Mouse (Mus musculus) heart, adult 11 months (tissue): ENCODE data around the gene Dcaf10.
"Not testable (repeated sequence)": the region's sequence is repeated elsewhere in the genome, so short reads cannot be mapped to it uniquely, and the experiment has no call there.

Experiments used
- DNase-seq: peaks from one replicate; pipeline ENCODE4 v3.0.0; 2022

The Dcaf10 gene

DNA sequence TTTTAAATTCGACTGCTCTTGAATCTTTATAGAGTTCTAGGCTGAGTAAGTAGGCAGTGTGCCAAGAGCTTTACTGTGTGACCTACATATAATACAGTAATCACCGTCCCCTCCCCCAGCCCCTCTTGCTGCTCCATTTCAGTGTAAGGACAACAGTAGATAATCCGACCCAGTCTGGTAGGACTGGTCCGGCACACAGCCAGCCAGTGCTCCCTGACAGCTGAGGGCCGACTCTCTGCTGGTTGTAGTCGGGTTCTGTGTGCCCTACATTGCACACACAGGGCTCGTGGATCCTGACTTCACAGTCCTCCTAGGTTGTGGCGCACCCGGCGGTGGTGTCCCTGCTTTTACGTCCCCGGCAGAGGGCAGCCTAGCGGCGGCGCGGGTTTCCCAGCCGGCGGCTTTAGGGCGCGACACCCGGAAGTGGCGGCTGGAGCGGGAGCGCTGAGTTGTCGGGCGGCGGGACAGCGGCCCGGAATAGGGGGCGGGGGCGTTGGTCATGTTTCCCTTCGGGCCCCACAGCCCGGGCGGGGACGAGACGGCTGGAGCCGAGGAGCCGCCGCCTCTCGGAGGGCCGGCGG is at the start of gene Dcaf10:
Dcaf10 (plus strand) TSS at position 433 of the 581 bp plus-strand sequence.
- peak; percentile 99 for DNase-seq

GRCm38 (mm10) chr4:45296662-45297564 is 45.0 kb upstream of the Dcaf10 start, which contains the start of gene Trmt10b:
TSS of gene Trmt10b (plus strand) at chr4:45297127.
- peak; percentile 97 for DNase-seq

GRCm38 (mm10) chr4:45305536-45305935 is 36.4 kb upstream of the Dcaf10 start:
- DNase-seq, result peak; percentile 70

GRCm38 (mm10) chr4:45308046-45308445 is 33.9 kb upstream of the Dcaf10 start:
- no peak for DNase-seq

DNA sequence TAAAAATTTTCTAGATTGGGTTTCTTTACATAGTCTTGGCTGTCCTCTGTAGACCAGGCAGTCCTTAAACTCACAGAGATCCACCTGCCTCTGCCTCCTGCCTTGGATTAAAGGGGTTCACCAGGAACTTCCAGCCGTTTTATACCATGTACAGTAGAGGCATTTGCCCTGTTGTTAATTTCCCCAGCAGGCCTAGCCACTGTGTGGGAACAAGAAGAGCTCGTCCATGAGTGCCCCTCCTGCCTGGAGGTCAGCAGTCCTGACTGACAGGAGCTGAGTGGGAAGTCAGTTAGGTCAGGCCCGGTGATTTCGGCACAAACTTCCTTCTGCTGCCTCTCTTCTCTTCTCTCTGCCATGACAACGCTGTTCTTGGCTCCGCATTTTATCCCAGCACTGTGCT is 33.3 kb upstream of the Dcaf10 start:
- DNase-seq, result peak; percentile 50

- DNase-seq, result peak; percentile 76
Observed at GRCm38 (mm10) chr4:45311056-45311455, 30.8 kb upstream of the Dcaf10 start.

- peak; percentile 99 for DNase-seq
Observed at GRCm38 (mm10) chr4:45320159-45320816, 21.6 kb upstream of the Dcaf10 start.

DNA sequence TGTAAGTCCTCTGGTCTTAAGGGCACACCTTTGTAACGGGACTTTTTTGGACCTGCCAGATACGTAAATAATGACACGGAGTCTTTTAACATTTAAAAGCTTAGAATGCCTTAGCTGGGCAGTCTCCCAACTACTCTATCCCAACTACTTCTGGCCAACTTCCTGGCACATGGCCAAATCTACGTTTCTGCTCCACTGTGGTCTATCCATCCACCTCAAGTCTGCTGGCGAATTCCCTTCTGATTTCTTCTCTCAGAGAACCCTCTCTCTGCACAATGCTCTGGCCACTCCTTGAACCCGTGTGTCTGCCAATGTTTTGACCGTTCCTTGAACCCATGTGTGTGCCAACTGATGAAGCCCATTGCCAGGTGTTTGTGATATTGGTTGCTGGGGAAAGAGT is 10.8 kb upstream of the Dcaf10 start:
- no peak for DNase-seq

GRCm38 (mm10) chr4:45332466-45332865 is 9.4 kb upstream of the Dcaf10 start:
- DNase-seq, result no peak

- peak; percentile 89 for DNase-seq
Observed at GRCm38 (mm10) chr4:45341226-45341625, 675 bp upstream of the Dcaf10 start.

DNA sequence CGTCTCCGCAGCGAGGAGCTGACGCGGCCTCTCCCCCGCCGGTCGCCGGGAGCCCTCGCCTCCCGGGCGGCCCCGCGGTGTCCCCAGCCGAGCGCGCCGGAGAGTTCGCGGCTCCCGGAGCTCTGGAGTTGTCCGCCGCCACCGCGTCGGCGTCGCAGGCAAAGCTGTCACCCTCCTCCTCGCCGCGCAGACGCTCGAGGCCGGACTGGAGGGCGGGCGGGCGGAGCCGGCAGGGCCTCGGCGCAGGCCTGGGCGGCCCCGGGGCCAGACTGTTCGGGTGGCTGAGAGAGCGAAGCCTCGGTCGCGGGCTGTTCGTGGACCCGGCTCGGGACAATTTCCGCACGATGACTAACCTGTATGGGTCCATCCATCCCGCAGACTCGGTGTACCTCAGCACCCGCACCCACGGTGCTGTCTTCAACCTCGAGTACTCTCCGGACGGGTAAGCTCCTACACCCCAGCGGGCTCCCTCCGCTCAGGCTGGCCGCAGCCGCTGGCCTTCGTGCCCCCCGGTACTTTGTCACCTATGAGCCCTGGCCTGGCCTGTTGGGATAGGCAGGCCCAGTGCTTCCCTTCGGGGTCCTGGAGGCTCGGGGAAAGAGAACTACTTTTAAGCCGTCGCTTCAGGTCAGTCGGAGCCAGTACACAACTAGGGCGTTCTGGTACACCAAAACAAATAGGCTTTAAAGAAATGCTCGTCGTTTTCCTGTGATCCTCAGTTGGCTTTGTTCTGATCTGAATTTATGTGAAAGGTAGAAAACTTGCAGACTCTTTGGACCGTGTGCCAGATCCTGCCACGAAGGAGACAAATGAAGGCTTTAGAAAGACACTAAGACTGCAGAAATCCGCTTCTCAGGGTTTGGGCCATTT is 620 bp downstream of the Dcaf10 start, which contains the start of gene Exosc3:
Exosc3 (minus strand) TSS at position 447 of the 870 bp plus-strand sequence.
- DNase-seq, result no peak

- DNase-seq, result no peak
Observed at GRCm38 (mm10) chr4:45356653-45357052, 14.8 kb downstream of the Dcaf10 start.

- no peak for DNase-seq
Observed at GRCm38 (mm10) chr4:45371261-45371660, 29.4 kb downstream of the Dcaf10 start.

DNA sequence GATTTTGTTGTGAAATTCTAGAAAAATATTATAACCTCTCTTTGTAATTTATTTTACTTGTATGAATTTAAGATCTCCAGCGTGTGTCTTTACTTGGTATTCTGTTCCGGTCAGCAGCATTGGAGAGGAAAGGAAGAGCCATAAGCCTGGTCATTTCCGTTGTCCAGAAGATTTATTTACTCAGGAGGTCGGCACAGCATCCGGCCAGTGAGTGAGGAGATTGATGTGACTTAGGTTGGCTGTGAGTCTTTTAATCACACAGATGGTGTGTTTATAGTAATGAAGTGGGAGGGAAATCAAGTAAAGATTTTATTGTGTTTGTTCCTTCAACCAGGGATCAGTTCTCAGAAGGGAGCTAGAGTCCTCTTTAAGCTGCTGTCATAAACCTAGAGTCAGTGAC is 33.0 kb downstream of the Dcaf10 start:
- DNase-seq, result no peak

DNA sequence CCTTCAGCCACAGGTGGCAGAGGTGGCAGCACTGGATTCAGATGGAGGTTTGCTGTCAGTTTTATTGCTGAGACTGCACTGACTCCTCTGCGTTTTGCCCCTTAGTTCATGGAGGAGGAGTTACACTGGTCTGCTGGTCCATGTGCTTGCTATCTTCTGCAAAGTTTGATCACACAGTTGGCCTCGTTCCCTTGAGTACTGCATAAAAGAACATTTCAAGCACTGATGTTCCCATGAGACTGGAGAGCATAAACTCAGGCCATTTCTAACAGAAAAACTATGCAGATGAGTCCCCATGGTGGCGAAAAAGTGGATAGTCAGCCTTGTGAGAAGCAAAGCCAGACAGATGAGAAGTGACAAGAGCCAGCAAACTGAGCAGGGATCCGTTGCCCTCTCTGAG is 34.7 kb downstream of the Dcaf10 start:
- no peak for DNase-seq

DNA sequence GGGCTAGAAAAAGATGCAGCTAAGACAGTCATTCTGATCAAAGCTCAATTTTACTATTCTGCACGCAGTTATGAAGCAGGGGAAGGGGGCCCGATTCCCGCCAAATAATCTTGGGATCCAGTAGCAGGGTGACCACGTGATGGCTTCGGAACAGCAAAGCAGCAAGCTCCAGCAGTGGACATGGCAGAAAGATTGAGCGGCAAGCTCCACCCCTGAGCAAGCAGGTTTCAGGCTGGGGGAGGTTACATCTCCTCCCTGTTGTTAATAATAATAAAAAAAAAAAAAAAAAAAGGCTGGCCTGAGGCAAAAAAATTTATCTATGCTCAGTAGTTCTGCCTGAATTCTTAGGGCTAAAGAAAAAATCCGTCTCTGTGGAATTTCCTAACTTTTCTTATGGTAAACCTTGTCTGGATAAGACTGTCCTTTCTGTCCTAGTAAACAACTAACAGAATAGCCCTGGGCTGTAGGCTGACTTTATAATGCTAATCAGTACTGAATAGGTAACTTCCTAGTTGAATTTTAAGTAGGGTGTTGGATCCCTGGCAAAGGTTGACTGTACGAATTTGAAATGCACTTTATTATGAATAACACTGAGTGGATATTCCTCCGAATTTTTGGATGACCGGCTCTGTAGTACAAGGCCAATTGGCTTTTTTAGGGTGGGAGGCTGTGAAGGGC is 39.1 kb downstream of the Dcaf10 start:
- DNase-seq, result not testable (repeated sequence)

DNA sequence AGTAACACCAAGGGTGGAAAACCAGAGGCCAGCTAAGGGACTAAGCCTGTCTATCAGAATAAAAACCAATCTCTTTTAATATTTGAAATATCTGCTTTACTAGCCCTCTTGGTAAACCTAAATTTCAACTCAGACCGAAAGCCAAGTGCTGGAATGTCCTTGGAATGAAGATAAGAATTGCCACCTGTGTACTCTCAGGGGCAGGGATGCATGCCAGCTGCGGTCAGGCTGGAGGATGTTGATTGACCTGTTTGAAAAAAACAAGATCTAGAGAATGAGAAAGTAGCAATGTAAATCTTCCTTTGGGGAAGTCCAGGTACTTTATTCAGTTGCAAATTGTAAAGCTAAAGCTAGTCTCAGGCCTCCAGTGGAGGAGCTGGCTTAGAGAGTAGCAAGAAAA is 40.2 kb downstream of the Dcaf10 start:
- DNase-seq, result not testable (repeated sequence)

- peak; percentile 55 for DNase-seq
Observed at GRCm38 (mm10) chr4:45387296-45387695, 45.4 kb downstream of the Dcaf10 start.

- peak; percentile 48 for DNase-seq
Observed at GRCm38 (mm10) chr4:45392099-45392498, 50.2 kb downstream of the Dcaf10 start.

- peak; percentile 86 for DNase-seq
Observed at GRCm38 (mm10) chr4:45392572-45392971, 50.7 kb downstream of the Dcaf10 start.

DNA sequence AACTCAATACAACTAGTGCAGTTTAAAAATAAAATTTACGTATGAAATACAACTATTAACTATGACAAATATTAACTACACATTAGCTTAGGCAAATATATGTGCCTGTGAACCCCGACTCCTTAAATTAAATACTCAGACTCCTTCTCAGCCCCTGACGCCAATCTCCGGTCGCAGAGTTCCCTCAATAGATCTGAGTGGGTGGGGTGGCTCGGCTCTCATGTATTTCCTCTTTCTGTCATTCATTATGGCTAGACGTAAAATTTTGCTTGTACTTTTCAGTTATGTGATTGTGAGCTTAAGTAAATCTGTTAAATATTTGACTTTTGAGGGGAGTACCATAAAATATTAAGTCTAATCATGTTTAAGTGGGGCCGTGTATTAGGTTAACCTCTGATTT is 51.1 kb downstream of the Dcaf10 start:
- DNase-seq, result peak; percentile 80

DNA sequence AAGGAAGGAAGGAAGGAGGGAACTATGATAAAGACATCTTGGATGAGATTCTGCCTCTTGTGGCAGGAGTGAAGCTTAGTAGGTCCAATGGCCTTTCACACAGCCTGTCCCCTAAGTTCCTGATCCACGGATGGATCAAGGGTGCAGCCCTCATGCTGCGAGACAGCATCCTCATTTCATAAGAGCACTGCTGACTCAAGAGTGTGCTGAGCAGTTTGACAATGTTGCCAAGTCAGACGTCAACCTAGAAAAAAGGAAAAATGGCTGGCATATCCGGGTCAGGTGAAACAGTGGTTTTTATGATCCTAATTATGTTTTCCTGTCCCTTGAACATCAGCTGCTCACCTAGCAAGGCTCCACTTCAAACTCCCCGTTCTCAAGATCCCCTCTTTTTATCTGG is 51.8 kb downstream of the Dcaf10 start:
- DNase-seq, result no peak
